Mouse (Mus musculus) kidney, adult 2 months (tissue): ENCODE results near the gene Popdc3.

Experiments used
- CTCF ChIP-seq: fragments of 200-500 bp; conservative IDR thresholded peaks from 2 replicates; pipeline ENCODE4 v1.5.1; 2011; ENCODE audit warnings: low read depth, mild to moderate bottlenecking, control low read depth, low read length, moderate library complexity, mixed read lengths; ENCODE audit not compliant: insufficient read depth, insufficient read length
- POLR2A ChIP-seq: fragments of 200-500 bp; IDR thresholded peaks from one replicate; pipeline ENCODE4 v1.6.1; 2011; ENCODE audit warnings: low read depth, low read length, control low read depth

DNA sequence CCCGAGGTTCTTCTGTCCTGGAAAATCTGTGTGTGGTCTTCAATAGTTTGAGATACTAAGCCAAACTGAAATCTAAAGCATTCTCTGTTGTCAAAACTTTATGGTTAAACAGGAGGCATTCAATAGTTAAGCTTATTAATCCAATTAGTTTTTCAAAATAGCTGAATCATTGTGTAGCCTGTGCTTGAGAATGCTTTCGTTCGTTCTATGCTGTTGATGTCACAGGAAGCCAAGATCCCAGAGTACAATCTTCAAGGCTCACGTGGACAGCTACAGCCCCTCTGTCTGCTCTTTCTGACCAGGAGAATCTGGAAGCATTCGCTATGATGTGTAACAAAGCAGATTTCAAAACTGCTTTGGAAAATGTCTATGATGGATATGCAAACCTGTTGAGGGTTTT lies 112.7 kb downstream of the Popdc3 start:
- no peak for TF ChIP-seq CTCF
- no peak for TF ChIP-seq POLR2A
